Mouse (Mus musculus): ENCODE measurements around the gene Dok3.

- TF ChIP-seq POLR2A (IDR thresholded peaks at IDR 0.05; ENCODE audit: borderline replicate concordance, control insufficient read depth, low read depth, low read length) = no peak
- no peak for TF ChIP-seq CTCF (IDR thresholded peaks at IDR 0.05; ENCODE audit: control insufficient read depth, insufficient read depth, low read length)
Measured at GRCm38 (mm10) chr13:55529198-55529915, at the start of gene Dok3.

Measured in bone marrow, adult 2 months (tissue).